Mouse (Mus musculus) embryonic facial prominence, embryonic 15.5 days (tissue): ENCODE measurements around the gene Foxd4. TPM values are rescaled to one million over a fixed set of nuclear protein-coding genes. Genes with fewer than 3 reads are reported as not detected.

Source experiments
- ATAC-seq: fragments of 200-750 bp; cut with Nextera tagmentation; 2 replicates; pipeline ENCODE4 v1.8.0; 2017; ENCODE audit warnings: low read depth, moderate TSS enrichment; ENCODE audit not compliant: insufficient number of reproducible peaks, low FRiP score, low TSS enrichment
- H3K27ac ChIP-seq: fragments of 300-500 bp; sonication (generic); replicated peaks from 2 replicates; pipeline ENCODE4 v1.5.1; 2015; ENCODE audit warnings: mild to moderate bottlenecking, inconsistent platforms
- H3K27me3 ChIP-seq: fragments of 300-500 bp; sonication (generic); 2 replicates; pipeline ENCODE4 v1.6.1; 2015; ENCODE audit warnings: inconsistent platforms
- H3K36me3 ChIP-seq: fragments of 300-500 bp; sonication (generic); 2 replicates; pipeline ENCODE4 v1.6.1; 2015; ENCODE audit warnings: mild to moderate bottlenecking, inconsistent platforms
- H3K4me1 ChIP-seq: fragments of 300-500 bp; sonication (generic); 2 replicates; pipeline ENCODE4 v1.6.1; 2015; ENCODE audit warnings: inconsistent platforms
- H3K4me2 ChIP-seq: fragments of 300-500 bp; sonication (generic); replicated peaks from 2 replicates; pipeline ENCODE4 v1.6.1; 2015; ENCODE audit warnings: mild to moderate bottlenecking, inconsistent platforms
- H3K4me3 ChIP-seq: fragments of 300-500 bp; sonication (generic); replicated peaks from 2 replicates; pipeline ENCODE4 v1.5.1; 2015; ENCODE audit warnings: mild to moderate bottlenecking, inconsistent platforms
- H3K9ac ChIP-seq: fragments of 300-500 bp; sonication (generic); 2 replicates; pipeline ENCODE4 v1.6.1; 2015; ENCODE audit warnings: inconsistent platforms
- H3K9me3 ChIP-seq: fragments of 300-500 bp; sonication (generic); replicated peaks from 2 replicates; pipeline ENCODE4 v1.6.1; 2016; ENCODE audit warnings: inconsistent platforms
- WGBS: fragments of 180-500 bp; shearing (Covaris S2); methylation state at CpG from one replicate; pipeline ENCODE4 v1.1.7; 2015; 5-methylcytosine and 5-hydroxymethylcytosine counted together
- polyA plus RNA-seq: library from polyadenylated mRNA; unstranded; fragments of >200 nt; fragmentation: Nextera tagmentation; extraction: Ambion mirVana; gene quantifications from 2 replicates; pipeline ENCODE4 v1.2.1, GENCODE M21; 2015

The Foxd4 gene
- polyA plus RNA-seq, result not detected in 2 replicates

DNA sequence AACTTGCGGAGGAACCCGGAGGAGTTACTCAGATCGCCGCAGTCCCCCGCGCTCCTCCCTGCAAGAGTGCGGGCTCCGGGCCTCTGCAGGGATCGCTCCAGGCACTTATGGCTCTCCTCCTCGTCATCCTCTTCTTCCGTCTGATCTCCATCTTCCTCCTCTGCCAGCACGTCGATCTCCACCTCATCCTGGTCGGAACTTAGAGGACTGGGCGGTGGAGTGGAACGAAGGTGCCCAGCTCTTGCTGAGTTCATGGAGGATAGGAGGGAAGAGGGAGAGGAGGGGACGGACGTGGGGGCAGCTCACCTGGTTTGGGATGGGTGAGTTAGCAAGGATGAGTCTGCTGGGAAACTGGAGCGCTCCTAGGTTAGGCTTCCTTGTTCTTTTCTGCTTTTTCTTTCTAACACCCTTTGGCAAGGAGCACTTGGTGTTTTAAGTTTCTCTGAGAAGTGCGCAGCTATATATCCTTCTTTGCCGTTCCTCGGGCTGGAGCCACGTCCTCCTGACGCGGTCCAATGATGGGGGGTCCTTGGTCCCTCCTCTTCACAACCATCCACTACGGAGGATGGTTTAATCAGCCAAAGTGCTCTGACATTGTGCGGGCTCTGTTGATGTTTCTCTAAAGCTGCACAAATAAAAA, at the start of gene Foxd4:
Foxd4 (minus strand) TSS at position 617 of the 640 bp plus-strand sequence.
- Histone ChIP-seq H3K4me3 (peak within 1 kb of the TSS; percentile 44), H3K36me3 (no peaks in the 10 kb centered on the region), H3K9me3 (no peaks in the 10 kb centered on the region), H3K9ac (no peak within 1 kb of the TSS), H3K27me3 (peaks cover 85% of the 10 kb centered on the region), H3K27ac (no peak within 1 kb of the TSS), H3K4me2 (peak within 1 kb of the TSS; percentile 66), H3K4me1 (peaks cover 27% of the 10 kb centered on the region)
- ATAC-seq, result no peak
- under 1% methylated on average over 27 of the region's 27 CpGs for WGBS

- Histone ChIP-seq H3K4me3 (no peak overlapping the region), H3K36me3 (0 out of 2 replicates have a peak, but pooled peaks cover 2% of the 10 kb centered on the region), H3K27ac (no peak overlapping the region), H3K9me3 (no peaks in the 10 kb centered on the region), H3K4me2 (no peak overlapping the region), H3K27me3 (no peaks in the 10 kb centered on the region), H3K9ac (no peak overlapping the region), H3K4me1 (no peaks in the 10 kb centered on the region)
- no peak for ATAC-seq
Measured at GRCm38 (mm10) chr19:24945521-24946262, 44.7 kb upstream of the Foxd4 start.

DNA sequence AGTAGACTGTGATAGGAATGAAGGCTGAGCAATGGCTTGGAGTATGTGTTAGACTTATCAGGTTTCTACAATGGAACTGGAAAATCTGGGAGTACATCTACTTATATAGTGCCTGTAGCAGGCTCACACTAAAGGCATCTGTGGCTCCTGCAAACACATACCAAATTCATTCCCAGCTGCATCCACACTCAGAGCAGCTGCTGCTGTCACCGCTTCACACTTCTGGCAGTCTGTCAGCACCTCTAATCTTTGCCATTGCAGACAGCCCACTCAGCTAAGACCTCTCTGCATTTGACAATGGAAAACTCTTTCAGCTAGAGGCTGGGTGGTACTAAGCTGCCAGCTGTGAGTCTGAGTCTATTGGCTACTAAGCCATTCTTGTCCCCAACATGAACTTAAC, 36.1 kb upstream of the Foxd4 start:
- no peak for ATAC-seq
- WGBS, result 72% methylated on average over 1 of the region's 1 CpGs
- H3K4me1 ChIP-seq, result no peaks in the 10 kb centered on the region

GRCm38 (mm10) chr19:24929041-24929440, 28.0 kb upstream of the Foxd4 start:
- H3K9me3 ChIP-seq, result no peaks in the 10 kb centered on the region
- H3K4me3 ChIP-seq, result no peak overlapping the region
- no peaks in the 10 kb centered on the region for H3K27me3 ChIP-seq
- 35% methylated on average over 1 of the region's 1 CpGs for WGBS
- no peak overlapping the region for H3K9ac ChIP-seq
- no peak overlapping the region for H3K4me2 ChIP-seq
- 0 out of 2 replicates have a peak, but pooled peaks have one; percentile 29 for ATAC-seq
- no peak overlapping the region for H3K27ac ChIP-seq
- no peaks in the 10 kb centered on the region for H3K36me3 ChIP-seq
- H3K4me1 ChIP-seq, result no peaks in the 10 kb centered on the region

More for the DNA sequence above, 36.1 kb upstream of the Foxd4 start:
- no peaks in the 10 kb centered on the region for H3K9me3 ChIP-seq
- peaks cover 2% of the 10 kb centered on the region; the same call in 1 of the 2 replicates for H3K36me3 ChIP-seq
- H3K4me3 ChIP-seq, result no peak overlapping the region
- no peak overlapping the region for H3K4me2 ChIP-seq
- no peaks in the 10 kb centered on the region for H3K27me3 ChIP-seq
- H3K9ac ChIP-seq, result no peak overlapping the region
- no peak overlapping the region for H3K27ac ChIP-seq

GRCm38 (mm10) chr19:24920866-24921265, 19.9 kb upstream of the Foxd4 start:
- Histone ChIP-seq H3K4me3 (no peak overlapping the region), H3K4me1 (no peaks in the 10 kb centered on the region), H3K9ac (no peak overlapping the region), H3K27me3 (no peaks in the 10 kb centered on the region), H3K36me3 (peaks cover 11% of the 10 kb centered on the region; the same call in 1 of the 2 replicates), H3K9me3 (no peaks in the 10 kb centered on the region), H3K27ac (no peak overlapping the region), H3K4me2 (no peak overlapping the region)
- 84% methylated on average over 5 of the region's 5 CpGs for WGBS
- no peak for ATAC-seq

GRCm38 (mm10) chr19:24908385-24909155, 7.6 kb upstream of the Foxd4 start:
- Histone ChIP-seq H3K4me3 (no peak overlapping the region), H3K36me3 (no peaks in the 10 kb centered on the region), H3K9me3 (no peaks in the 10 kb centered on the region), H3K27ac (no peak overlapping the region), H3K9ac (no peak overlapping the region), H3K4me1 (no peaks in the 10 kb centered on the region), H3K27me3 (peaks cover 18% of the 10 kb centered on the region), H3K4me2 (no peak overlapping the region)
- ATAC-seq, result no peak
- 87% methylated on average over 3 of the region's 3 CpGs for WGBS

DNA sequence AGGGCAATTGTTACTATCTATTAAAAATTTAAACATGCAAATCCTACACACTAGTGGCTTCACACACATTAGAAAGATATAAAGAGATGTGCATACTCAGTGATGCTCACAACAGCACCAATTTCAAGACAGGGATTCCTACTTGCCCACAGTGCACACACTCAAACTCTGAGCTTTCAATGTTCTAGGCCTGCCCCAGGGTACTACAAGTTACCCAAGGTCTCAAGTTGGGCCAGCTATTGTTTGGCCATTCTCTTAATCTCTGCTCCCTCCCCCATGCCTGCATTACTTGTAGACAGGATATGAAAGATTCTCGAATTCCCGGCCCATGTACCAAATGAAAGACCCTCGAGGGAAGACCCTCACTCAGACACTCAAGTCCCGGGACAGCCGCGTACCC, 6.7 kb upstream of the Foxd4 start:
- ATAC-seq, result no peak
- no peaks in the 10 kb centered on the region for H3K4me1 ChIP-seq
- no peaks in the 10 kb centered on the region for H3K36me3 ChIP-seq
- H3K4me2 ChIP-seq, result no peak overlapping the region
- peaks cover 26% of the 10 kb centered on the region for H3K27me3 ChIP-seq
- H3K4me3 ChIP-seq, result no peak overlapping the region
- no peak overlapping the region for H3K27ac ChIP-seq
- 89% methylated on average over 6 of the region's 6 CpGs for WGBS
- no peaks in the 10 kb centered on the region for H3K9me3 ChIP-seq
- no peak overlapping the region for H3K9ac ChIP-seq

DNA sequence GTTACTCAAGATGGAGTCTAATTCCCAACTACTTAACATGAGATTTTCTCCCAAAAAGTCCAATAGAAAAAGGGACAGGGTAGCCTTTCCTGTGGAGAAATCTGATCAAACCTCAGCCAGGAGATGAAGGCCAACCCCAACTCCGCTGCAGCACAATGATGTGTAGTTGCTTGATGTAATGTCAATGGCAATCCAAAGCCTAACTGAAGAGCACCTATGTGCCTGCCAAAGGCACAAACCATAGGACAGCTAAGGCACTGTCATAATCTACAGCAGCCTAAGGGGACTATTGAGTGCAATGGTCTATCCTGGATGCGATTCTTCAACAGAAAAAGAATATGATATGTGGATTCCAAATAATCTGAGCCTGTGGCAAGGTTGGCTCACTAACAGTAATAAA, 1.8 kb upstream of the Foxd4 start:
- no peaks in the 10 kb centered on the region for H3K36me3 ChIP-seq
- no peak for ATAC-seq
- peaks cover 18% of the 10 kb centered on the region for H3K4me1 ChIP-seq
- peaks cover 70% of the 10 kb centered on the region for H3K27me3 ChIP-seq
- WGBS, result 55% methylated on average over 2 of the region's 2 CpGs
- no peak overlapping the region for H3K4me2 ChIP-seq
- no peak overlapping the region for H3K27ac ChIP-seq
- no peaks in the 10 kb centered on the region for H3K9me3 ChIP-seq
- no peak overlapping the region for H3K4me3 ChIP-seq
- no peak overlapping the region for H3K9ac ChIP-seq

GRCm38 (mm10) chr19:24902256-24902655, 1.3 kb upstream of the Foxd4 start:
- Histone ChIP-seq H3K4me2 (no peak overlapping the region), H3K4me1 (peaks cover 23% of the 10 kb centered on the region), H3K36me3 (no peaks in the 10 kb centered on the region), H3K9ac (no peak overlapping the region), H3K9me3 (no peaks in the 10 kb centered on the region), H3K27me3 (peaks cover 75% of the 10 kb centered on the region), H3K27ac (no peak overlapping the region), H3K4me3 (no peak overlapping the region)
- ATAC-seq, result no peak
- 4% methylated on average over 2 of the region's 2 CpGs for WGBS

- no peak for ATAC-seq
- Histone ChIP-seq H3K36me3 (no peaks in the 10 kb centered on the region), H3K4me3 (no peak overlapping the region), H3K4me2 (no peak overlapping the region), H3K9ac (no peak overlapping the region), H3K4me1 (peaks cover 27% of the 10 kb centered on the region), H3K9me3 (no peaks in the 10 kb centered on the region), H3K27me3 (peaks cover 81% of the 10 kb centered on the region), H3K27ac (no peak overlapping the region)
- 6% methylated on average over 3 of the region's 3 CpGs for WGBS
Measured at GRCm38 (mm10) chr19:24901666-24902065, 669 bp upstream of the Foxd4 start.
